Mouse (Mus musculus) cerebellum, adult 8-10 months (tissue): ENCODE results near the gene Ufsp2.

ENCODE experiments used
- DNase-seq: peaks from one replicate; pipeline ENCODE4 v3.0.0; 2022

Ufsp2 gene

DNA sequence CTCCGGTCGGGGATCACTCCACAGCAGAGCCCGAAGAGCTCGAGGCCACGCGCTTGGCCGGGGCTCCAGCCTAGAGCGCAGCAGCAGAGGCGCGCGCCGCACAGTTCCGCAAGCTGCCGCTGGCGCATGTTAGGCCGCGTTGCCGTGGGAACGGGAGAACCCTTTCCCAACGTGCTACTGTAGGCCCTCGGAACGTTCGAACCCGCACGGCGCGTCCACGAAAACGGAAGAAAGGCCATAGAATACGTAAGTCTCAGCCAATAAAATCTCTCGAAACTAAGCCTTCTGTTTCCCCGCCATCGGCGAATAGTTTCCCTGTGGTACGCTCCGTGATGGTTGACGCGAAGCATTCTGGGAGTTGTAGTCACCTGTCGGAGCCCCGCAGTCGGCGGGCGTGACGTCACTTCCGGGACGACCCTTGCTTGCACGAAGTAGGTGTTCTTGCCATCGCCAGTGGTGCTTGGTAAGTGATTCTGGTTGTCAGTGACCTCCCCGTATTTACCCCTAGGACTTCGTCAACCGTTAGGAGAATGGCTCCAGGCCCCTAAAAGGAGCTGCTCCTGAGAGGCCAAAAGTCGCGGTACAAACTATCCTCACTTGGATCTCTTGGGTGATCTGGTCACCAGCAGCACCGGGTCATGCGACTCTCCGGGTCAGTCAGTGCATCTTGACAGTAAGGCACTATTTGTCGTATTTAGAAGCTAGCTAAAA lies at the start of gene Ufsp2, which contains the start of gene 1700029J07Rik:
Gene Ufsp2 (plus strand): TSS at position 403 of the 711 bp plus-strand sequence.
Gene 1700029J07Rik (minus strand): TSS at position 127 of the 711 bp plus-strand sequence.
- peak; percentile 99 for DNase-seq

DNA sequence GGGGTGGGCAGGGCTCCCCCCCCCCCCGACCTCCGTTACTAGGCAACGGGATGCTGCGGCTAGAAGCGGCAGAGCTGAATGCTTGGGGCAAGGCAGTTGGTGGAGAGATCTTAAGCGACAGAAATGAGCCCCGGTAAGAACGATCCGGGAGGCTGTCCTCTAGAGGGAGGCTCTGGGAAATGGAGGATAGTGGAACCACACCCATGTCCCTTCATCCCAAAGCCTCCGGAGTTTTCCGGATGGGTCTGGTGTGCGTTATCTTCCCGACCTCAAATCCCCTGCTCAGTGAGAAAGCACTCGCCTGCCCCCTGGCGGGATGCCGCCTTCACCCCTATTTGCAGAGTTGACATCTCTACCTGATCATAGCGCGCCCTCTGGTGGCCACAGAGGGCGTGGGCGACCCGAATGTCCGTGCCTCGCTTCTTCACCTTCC lies 40.7 kb upstream of the Ufsp2 start, which contains the start of gene Ccdc110:
Gene Ccdc110 (plus strand): TSS at position 38 of the 433 bp plus-strand sequence.
- DNase-seq, result peak; percentile 81

DNA sequence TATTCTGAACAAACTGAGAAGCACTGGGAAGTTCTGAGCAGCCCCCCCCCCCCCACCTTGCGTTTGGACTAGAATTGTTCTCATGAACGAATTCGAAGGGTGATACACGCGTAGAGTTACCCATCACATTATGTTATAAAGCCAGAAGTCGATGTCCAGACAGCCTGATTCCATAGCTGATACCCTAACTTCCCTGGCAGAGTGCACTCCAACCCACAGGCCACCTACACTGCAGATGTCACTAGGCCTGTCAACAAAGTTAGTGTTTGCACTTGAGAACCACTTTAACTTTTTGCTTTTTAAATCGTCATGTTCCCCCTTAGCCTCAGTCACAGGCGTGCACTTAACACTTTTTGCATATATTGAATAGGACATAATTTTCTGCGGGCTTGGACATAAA lies 38.3 kb upstream of the Ufsp2 start:
- no peak for DNase-seq

DNA sequence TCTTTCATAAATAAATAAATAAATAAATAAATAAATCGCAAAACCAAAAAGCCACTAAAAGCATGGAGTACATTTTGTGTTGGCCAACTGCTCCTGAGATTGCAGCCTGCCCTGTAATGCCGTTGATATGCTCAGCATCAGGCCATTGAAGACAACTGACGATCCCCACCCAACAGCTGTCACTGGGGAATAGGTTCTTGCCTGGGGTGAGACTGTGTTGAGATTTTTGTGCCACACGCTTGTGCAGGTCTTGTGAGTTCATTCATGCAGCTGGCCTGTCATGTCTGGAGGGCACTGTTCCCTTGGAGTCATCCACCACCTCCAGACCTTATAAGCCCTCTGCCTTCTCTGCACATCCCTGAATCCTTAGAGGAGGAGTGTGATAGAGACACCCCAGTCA lies 29.0 kb upstream of the Ufsp2 start:
- no peak for DNase-seq

DNA sequence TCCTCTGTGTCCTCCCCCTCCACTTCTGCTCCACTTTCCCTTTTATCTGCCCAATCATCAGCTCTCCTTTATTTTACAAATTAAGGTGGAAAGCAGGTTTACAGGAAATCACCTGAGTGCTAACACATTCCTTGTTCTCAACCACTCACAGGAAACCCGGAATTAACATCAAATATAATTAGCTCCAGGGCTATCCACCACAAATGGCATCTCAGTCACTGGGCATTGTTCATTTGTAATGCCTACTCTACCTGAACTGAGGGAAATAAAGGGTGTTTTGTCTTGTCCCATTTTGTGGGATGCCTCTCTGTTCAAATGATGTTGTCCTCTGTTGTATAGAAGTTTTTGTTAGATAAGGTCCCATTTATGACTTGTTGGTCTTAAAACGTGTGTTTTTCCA lies 24.7 kb upstream of the Ufsp2 start:
- DNase-seq, result no peak

DNA sequence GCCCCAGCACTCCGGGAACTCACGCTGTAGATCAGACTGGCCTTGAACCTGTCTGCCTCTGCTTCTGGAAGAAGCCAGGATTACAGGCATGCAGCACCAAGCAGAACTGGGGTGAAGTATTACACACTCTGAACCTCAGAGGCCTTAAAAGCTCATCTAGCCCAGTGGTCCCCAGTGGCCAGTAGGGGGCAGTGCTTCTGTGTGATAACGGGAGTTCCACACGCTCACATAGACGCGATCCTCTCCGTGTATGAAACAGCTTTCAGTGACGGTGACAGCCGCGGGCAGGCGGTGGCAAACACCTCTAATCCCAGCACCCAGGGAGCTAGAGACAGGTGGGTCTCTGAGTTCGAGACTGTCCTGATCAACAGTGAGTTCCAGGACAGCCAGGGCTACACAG lies 4.4 kb upstream of the Ufsp2 start:
- DNase-seq, result no peak

DNA sequence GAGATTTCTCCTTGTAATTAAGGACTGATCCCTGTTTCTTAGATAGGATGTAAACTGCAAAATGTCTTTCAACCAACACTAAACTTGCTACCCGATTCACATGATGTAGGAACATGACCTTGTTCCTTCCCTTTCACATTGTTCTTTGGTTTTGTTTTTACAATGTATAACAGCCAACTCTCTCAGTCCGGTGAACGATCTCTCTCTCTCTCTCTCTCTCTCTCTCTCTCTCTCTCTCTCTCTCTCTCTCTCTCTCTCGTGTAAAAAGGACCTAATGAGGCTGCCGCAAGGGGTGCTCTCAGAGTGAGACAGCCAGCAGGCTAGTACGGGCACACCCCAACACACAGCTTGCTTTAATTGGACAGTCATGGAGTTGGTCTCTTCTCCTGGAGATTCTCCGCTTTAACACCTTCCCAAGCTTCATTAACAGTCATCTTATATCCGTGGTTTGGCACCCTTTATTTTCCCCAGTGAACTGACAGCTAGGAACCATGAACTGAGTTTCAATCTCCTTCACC lies 1.3 kb upstream of the Ufsp2 start:
- DNase-seq, result no peak

DNA sequence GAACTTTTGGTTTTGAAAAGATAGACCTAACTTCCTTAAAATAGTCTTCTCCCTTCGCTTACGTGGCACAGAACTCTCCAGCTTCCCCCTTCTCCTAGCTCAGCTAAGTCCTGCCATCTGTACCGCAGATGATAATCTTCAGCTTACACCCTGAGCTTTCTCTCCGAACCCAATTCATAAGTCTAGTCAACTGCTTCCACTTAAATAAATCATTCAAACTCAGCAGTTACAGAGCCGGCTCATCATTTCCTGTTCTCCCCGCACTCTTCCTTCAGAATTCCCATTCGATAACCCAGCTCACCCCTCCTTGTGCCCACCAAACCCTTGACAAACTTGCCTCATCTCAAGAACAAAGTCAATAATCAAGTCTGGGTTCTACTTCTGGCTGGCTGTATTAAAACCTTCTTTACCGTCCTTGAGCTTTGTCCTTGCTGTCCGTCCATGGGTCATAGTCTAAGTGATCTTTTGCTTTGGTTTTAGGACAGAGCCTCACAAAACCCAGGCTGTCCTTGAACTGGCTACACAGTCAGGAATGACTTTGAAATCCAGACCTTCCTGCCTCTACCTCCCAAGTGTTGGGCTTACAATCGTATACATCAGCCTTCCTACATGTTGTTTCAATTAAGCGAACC lies 625 bp downstream of the Ufsp2 start:
- no peak for DNase-seq

DNA sequence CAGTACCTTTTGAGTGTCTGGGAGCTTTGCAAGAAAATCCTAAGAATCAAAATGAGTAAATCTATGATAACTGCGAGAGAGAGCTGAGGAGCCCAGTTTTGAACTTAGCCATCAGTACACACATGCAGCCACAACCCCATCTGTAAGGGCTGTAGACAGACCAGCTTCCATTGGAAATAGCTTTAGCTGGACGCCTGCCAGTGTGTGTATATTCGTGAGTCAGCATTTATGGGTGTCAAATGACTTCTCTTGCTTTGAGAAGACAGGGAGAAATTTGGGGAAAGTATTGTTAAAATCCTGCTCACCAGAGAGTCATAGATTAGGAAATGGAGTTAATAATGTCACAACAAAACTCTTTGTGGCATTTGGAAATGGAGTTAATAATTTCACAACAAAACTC lies 11.3 kb downstream of the Ufsp2 start:
- DNase-seq, result no peak

DNA sequence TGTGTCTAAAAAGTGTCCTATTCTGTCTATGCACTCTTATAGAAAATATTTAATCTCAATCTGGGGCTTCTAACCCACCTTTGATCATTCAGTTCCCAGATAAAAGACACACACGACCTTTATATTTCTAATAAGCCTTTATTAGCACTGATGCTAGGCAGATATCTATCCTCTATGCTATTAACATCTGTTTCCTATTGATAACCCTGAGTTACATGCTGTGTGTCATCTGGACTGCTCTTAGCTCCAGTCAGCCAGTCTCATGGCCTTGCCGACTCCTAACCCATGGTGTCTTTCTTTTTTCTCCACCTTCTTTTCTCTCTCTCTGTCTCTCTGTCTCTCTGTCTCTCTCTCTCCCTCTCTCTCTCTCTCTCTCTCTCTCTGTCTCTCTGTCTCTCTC lies 12.9 kb downstream of the Ufsp2 start:
- DNase-seq, result no peak

DNA sequence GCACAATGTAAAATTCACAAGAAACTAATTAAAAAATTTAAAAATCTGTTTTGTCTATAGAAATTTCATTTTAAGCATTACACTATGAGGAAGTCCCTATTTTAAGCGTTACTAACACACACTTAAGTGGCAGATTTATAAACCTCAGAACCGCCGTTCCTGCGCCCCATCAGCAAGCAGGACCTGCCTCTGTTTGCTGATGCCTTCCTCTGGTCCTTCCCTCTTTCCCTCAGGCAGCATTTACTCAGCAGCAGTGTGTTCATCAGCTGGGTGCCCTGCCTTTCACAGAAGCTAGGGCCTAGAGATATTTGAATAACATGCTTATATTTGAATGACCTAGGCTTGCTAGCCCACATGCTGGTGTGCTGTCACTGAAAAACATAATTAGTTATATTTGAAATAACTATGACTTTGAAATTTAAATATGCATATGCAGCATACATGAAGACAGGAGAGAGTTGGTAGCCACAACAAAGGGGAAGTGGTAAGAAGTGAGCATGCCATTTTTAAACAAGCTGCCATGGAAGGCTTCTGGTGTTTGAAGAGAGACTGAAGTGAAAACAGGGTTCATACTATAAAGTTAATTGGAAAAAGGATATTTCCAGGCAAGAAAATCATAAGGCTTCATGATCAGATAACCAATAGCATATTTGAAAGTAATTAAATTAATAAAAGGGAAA lies 15.4 kb downstream of the Ufsp2 start:
- DNase-seq, result no peak

DNA sequence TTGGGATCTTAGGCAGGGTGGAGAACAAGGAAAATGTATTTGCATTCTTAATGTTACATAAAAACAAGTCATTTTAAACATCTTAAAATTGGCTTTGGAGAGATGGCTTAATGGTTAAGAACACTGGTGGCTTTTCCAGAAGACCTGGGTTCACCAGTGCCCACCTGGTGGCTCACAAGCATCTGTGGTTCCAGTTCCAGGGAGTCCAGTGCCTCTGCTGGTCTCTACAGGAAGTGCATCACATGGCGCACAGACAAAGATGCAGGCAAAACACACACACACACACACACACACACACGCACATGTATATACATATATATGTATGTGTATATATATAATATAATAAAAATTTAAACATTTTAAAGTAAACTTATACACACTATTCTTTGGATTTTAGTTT lies 18.8 kb downstream of the Ufsp2 start:
- DNase-seq, result no peak

DNA sequence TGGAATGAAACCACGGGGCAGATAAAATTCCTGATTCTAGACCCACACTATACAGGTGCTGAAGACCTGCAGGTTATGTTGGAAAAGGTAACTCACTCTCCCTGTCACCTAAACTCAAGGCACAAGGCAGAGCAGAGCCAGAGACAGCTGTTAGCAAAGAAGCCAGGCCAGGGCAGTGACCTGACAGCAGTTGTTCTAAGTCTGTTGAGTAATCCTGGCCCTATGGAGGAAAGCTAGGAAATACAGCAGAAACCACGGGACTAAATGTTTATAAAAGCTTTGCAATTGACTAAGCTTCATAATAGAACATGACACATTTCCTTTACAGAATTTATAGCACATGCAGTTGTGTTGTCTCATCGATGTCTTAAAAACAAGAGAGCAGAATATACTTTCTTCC lies 20.2 kb downstream of the Ufsp2 start:
- no peak for DNase-seq

DNA sequence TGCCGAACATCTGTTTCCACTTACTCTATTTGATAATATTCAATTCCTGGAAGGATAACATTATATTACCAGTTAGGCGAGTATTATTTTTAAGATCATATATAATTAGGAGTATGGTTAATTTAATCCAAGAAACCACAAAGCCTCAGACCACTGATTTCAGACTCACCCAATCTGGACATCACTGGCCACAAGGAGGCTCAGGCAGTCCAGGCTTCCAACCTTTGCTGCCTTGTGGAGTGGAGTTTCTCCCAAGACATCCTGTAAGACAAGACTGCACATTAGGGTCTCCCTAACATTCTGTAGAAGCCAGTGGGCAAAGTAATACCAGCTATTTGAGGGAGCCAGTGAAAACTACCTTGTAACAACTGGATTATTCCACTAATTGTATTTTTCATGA lies 22.9 kb downstream of the Ufsp2 start:
- DNase-seq, result no peak

DNA sequence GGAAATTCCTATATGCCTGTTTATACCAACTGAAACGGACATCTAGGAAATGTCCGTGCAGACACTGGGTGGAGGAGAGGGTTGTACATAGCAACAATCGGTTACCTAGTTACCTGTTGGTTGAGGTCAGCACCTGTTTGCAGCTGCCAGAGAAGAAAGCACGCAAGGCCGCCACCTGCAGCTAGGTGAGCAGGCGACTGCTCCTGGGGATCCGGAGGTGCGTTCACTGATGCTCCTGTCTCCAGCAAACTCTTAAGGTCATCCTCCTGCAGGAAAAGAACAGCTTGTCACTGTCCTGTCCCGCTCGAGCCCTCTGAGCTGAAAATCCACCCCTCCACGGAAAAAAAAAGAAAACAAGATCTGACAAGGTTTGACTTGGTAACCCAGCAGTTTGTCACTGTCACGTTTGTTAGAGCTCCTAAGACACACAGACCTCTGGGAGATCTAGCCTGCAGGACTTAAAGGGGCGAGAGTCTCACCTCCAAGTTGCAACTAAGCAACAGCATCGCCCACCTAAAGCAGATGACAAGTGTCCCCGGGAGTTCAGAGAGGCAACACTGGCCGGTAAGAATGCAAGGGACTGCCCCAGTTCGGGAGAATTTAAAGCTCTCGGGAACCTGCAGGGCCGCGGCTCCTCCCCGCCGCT lies 23.9 kb downstream of the Ufsp2 start, which contains the start of gene Lrp2bp:
Gene Lrp2bp (plus strand): TSS at position 166 of the 646 bp plus-strand sequence.
- no peak for DNase-seq

DNA sequence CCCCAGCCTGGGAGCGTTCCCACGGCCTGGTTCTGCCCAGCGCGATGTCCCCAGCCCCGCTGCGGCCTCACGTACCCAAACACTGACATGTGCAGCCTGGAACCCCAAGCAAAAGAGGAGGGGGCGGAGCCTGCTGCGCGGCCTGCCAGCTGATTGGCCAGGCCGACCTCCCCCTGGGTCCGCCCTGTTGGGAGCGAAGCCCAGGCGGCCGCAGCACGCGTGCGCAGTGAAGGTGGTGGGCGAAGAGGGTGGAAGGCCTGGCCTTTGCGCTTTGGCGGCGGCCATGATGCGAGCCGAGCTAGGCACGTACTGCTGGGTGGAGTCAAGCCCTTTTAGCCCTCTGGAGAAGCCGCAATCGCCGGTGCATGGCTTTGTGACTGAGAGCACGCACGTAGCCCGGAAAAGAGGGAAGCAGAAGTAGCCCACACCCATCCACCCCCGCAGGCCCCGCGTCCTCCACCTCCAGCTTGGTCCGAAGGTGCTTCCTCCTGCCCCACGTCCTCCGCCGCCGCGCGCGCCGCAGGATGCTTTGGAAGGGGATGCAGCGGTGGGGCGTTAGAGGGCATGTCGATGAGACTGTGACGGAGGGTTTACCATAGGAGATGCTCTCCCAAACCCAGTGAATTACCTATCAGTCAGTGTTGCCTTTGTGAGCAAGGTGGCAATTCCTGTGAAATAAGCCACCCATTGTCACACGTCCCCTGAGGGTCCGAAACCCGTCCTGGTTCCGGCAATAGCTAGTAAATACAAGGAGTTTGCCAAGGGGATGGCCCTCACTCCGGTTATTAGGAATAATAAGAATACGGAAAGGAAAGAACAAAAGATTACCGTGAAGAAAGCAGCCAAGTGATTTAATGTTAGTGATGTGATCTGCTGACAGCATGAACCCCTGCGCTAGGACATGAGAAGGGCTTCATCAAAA lies 24.7 kb downstream of the Ufsp2 start:
- DNase-seq, result peak; percentile 100

DNA sequence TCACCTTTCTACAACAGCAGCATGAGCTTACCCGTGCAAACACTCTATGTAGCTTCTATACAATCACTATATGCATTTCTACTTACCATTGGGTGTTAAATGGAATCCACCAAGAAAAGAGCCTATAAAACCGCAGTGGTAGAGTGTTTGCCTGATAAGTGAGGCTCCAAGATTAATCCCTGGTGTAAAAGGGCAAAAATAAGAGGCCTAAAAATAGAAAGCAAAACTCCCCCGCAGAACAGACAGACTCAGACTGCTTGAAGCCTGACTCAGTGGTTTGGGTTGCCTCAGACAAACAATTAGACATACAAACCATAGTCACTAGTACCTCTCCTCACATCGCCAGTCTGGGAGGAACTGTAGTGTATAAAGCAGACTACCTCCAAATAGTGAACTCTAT lies 30.3 kb downstream of the Ufsp2 start, which contains the start of gene Ankrd37:
Gene Ankrd37 (minus strand): TSS at position 112 of the 400 bp plus-strand sequence.
- no peak for DNase-seq

DNA sequence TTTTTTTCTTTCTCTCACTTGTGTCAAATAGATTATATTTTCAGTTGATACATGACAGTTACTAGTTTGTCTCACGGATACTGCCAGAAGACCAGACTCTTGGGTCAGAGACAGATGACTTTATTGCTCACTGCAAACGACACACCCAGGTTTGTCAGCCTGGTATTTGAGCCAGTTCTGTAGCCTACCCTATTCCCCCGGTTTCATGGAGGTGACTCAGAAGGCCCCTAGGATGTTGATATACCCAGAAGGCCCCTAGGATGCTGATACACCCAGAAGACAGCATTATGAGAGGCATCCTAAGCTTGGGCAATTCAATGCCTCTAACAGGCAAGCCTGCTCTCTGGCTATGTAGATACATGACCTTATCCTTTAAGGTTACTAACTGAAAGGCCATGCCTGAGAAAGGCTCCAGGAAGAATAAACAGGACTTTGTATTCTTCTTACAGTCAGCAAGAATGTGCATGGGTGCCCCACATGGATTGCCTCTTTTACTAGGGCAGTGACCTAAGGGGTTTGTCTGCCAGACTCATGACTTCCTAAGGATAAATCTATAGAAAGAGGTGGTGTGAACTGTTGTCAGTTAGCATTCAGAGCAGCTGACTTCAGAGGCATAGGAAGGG lies 31.8 kb downstream of the Ufsp2 start:
- DNase-seq, result no peak

DNA sequence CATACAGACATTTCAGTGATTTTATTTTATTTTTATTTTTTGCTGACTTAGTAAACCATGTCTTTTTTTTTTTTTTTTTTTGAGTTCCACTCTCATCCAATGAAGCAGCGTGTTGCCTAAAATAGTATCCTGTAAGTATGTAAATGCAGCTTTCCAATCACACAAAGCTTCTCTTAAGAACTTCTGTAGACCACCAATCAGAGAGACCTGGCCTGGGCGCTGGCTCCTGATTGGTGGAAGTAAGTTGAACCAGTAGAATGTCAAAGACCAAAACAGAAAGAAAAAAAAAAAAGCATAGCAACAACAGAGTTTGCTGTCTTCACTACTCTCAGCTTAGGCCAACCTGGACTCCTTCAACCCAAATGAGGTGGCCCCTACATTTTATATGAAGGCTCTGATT lies 35.0 kb downstream of the Ufsp2 start:
- no peak for DNase-seq

DNA sequence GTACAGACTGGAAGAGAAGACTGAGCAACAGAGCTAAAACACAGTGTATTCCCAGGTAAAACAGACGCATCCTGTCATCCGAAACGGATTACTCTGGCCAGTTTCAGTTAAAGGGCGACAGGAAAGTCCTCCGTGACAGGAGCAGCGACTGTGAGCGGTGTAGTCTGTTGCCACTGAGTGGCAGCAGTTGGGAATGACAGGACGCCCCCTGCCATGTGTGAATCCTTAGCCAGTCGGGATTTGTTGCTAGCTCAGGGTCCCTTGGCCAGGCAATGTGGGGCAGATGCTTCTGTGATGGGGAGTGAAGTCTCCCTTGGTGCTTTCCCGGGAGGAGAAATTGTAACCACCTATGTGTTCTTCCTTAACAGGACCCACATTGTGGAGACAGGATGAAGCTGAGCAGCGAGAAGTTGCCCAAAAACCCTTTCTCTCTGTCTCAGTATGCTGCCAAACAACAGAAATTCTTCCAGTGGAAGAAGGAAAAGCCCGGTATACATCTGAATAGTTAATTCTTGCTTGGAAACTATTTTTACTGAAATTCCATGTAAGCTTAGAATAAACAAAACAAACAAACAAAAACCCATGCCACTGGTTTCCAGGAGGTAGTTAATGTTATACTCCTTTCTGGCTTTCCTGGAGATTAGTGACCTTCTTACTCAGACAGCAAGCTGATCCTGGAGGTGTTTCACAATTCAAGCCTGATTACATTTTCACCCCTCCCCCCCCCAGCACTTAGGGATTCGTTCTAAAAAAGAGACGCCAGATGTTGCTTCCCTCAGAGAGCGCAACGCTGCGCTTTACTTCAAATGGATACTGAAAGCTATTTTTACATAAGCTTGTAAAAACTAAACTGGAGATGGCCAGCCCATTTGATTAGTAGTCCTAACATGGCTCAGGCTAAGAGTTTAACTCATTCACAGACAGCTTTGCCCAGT lies 35.7 kb downstream of the Ufsp2 start:
- peak; percentile 28 for DNase-seq
